Mouse (Mus musculus) embryo, embryonic 10.5 days (tissue): ENCODE results near the gene Npepl1.

ENCODE experiments used
- DNase-seq: peaks from one replicate; pipeline ENCODE4 v3.0.0-alpha.2; 2015; ENCODE audit warnings: low spot score

The Npepl1 gene

GRCm38 (mm10) chr2:174109991-174110782, at the start of gene Npepl1:
Gene Npepl1, plus strand, starts transcription at chr2:174110349.
- DNase-seq, result peak; percentile 56

- no peak for DNase-seq
Observed at GRCm38 (mm10) chr2:174061219-174061618, 48.9 kb upstream of the Npepl1 start.

- DNase-seq, result no peak
Observed at GRCm38 (mm10) chr2:174063074-174063473, 47.1 kb upstream of the Npepl1 start.

GRCm38 (mm10) chr2:174063527-174064211, 46.5 kb upstream of the Npepl1 start:
- DNase-seq, result peak; percentile 38

GRCm38 (mm10) chr2:174067793-174068419, 42.2 kb upstream of the Npepl1 start:
- DNase-seq, result no peak

- no peak for DNase-seq
Observed at GRCm38 (mm10) chr2:174069532-174070049, 40.6 kb upstream of the Npepl1 start.

GRCm38 (mm10) chr2:174071406-174071805, 38.7 kb upstream of the Npepl1 start:
- no peak for DNase-seq

GRCm38 (mm10) chr2:174073156-174073790, 36.9 kb upstream of the Npepl1 start:
- DNase-seq, result no peak

GRCm38 (mm10) chr2:174074621-174075020, 35.5 kb upstream of the Npepl1 start:
- peak; percentile 82 for DNase-seq

- DNase-seq, result no peak
Observed at GRCm38 (mm10) chr2:174075072-174075570, 35.0 kb upstream of the Npepl1 start.

GRCm38 (mm10) chr2:174075673-174076432, 34.3 kb upstream of the Npepl1 start, which contains the start of gene Stx16:
Gene Stx16, plus strand, starts transcription at chr2:174076308.
- peak; percentile 94 for DNase-seq

GRCm38 (mm10) chr2:174076433-174076824, 33.7 kb upstream of the Npepl1 start:
- DNase-seq, result peak; percentile 73

- DNase-seq, result peak; percentile 69
Observed at GRCm38 (mm10) chr2:174077004-174077695, 33.0 kb upstream of the Npepl1 start.

- DNase-seq, result peak; percentile 21
Observed at GRCm38 (mm10) chr2:174077776-174078338, 32.3 kb upstream of the Npepl1 start.

GRCm38 (mm10) chr2:174081833-174082232, 28.3 kb upstream of the Npepl1 start:
- DNase-seq, result no peak

GRCm38 (mm10) chr2:174082380-174082918, 27.7 kb upstream of the Npepl1 start:
- DNase-seq, result no peak

- no peak for DNase-seq
Observed at GRCm38 (mm10) chr2:174095086-174095485, 15.1 kb upstream of the Npepl1 start.

GRCm38 (mm10) chr2:174102399-174102798, 7.8 kb upstream of the Npepl1 start:
- peak; percentile 26 for DNase-seq

- no peak for DNase-seq
Observed at GRCm38 (mm10) chr2:174103527-174103926, 6.6 kb upstream of the Npepl1 start.

GRCm38 (mm10) chr2:174107375-174107774, 2.8 kb upstream of the Npepl1 start:
- DNase-seq, result no peak
